Mouse (Mus musculus) liver, embryonic 14.5 days (tissue): ENCODE data around the gene Dcaf5. TPM values are rescaled to one million over a fixed set of nuclear protein-coding genes. Genes with fewer than 3 reads are reported as not detected.

ENCODE experiments used
- ATAC-seq: fragments of 200-750 bp; cut with Nextera tagmentation; 2 replicates; pipeline ENCODE4 v1.8.0; 2017; ENCODE audit warnings: moderate number of reproducible peaks, mild to moderate bottlenecking, moderate library complexity; ENCODE audit not compliant: insufficient read depth
- DNase-seq, 3 experiments: peaks; one replicate each; pipeline ENCODE4 v3.0.0-alpha.2; 2012 to 2013; ENCODE audit warnings: low read depth in 3 of 3, low spot score in 3 of 3
- H3K27ac ChIP-seq: fragments of 300-500 bp; sonication (generic); 2 replicates; pipeline ENCODE4 v1.5.1; 2014; ENCODE audit warnings: moderate library complexity, mild to moderate bottlenecking, control low read depth, inconsistent platforms
- H3K27me3 ChIP-seq: fragments of 300-500 bp; sonication (generic); 2 replicates; pipeline ENCODE4 v1.6.1; 2014; ENCODE audit warnings: mild to moderate bottlenecking, low read length, moderate library complexity; ENCODE audit not compliant: control insufficient read depth, insufficient read depth
- H3K36me3 ChIP-seq: fragments of 300-500 bp; sonication (generic); replicated peaks from 2 replicates; pipeline ENCODE4 v1.6.1; 2014; ENCODE audit warnings: low read depth; ENCODE audit not compliant: control insufficient read depth, insufficient read depth
- H3K4me1 ChIP-seq, 2 experiments: fragments of 200-500 bp in 1 of 2; fragments of 300-500 bp in 1 of 2; sonication (generic) in 1 of 2; replicated peaks; 2 replicates each; pipeline ENCODE4 v1.6.1; 2012 to 2014; ENCODE audit warnings: antibody characterized with exemption in 1 of 2, inconsistent platforms in 1 of 2, low read length in 1 of 2; ENCODE audit not compliant: control insufficient read depth in 2 of 2, insufficient read depth in 2 of 2
- H3K4me2 ChIP-seq: fragments of 300-500 bp; sonication (generic); 2 replicates; pipeline ENCODE4 v1.6.1; 2014; ENCODE audit warnings: low read depth, mild to moderate bottlenecking, control low read depth, moderate library complexity
- H3K4me3 ChIP-seq, 2 experiments: fragments of 200-500 bp in 1 of 2; fragments of 300-500 bp in 1 of 2; sonication (generic) in 1 of 2; 2 replicates each; pipeline ENCODE4 v1.5.1; 2012 to 2014; ENCODE audit warnings: low read depth in 2 of 2, low read length in 2 of 2, mild to moderate bottlenecking in 2 of 2, control low read depth in 1 of 2, inconsistent platforms in 1 of 2, moderate library complexity in 1 of 2; ENCODE audit not compliant: insufficient read depth in 1 of 2
- H3K9ac ChIP-seq: fragments of 300-500 bp; sonication (generic); replicated peaks from 2 replicates; pipeline ENCODE4 v1.6.1; 2014; ENCODE audit warnings: mild to moderate bottlenecking, control low read depth, moderate library complexity
- H3K9me3 ChIP-seq: fragments of 300-500 bp; sonication (generic); 2 replicates; pipeline ENCODE4 v1.6.1; 2016; ENCODE audit warnings: low read length, mixed read lengths; ENCODE audit not compliant: control insufficient read depth
- CTCF ChIP-seq: IDR thresholded peaks from 2 replicates; pipeline ENCODE4 v1.5.1; 2016; ENCODE audit warnings: antibody characterized with exemption, low read depth, control low read depth
- EP300 ChIP-seq: IDR thresholded peaks from 2 replicates; pipeline ENCODE4 v1.6.1; 2016; ENCODE audit warnings: antibody characterized with exemption, low read depth
- WGBS: fragments of 180-500 bp; shearing (Covaris S2); extraction: QIAGEN DNeasy Blood & Tissue Kit; methylation state at CpG from one replicate; pipeline ENCODE4 v1.1.7; 2014; ENCODE audit not compliant: insufficient replicate concordance; 5-methylcytosine and 5-hydroxymethylcytosine counted together
- polyA plus RNA-seq, 2 experiments: library from polyadenylated mRNA; depleted of rRNA in 1 of 2; stranded (reverse) in 1 of 2; unstranded in 1 of 2; fragments of >200 nt; fragmentation: Nextera tagmentation in 1 of 2; extraction: Ambion mirVana in 1 of 2; gene quantifications; 2 replicates each; pipeline versions ENCODE4 v1.2.1 to v1.2.3; 2012 to 2014

Dcaf5 gene
- polyA plus RNA-seq, 2 experiments = 1.6 to 4.0 TPM

GRCm38 (mm10) chr12:80395270-80395669 lies 41.1 kb downstream of the Dcaf5 start:
- Histone ChIP-seq H3K4me2 (no peak overlapping the region), H3K4me1 (no peaks in the 10 kb centered on the region), H3K27me3 (no peaks in the 10 kb centered on the region), H3K9me3 (no peaks in the 10 kb centered on the region), H3K36me3 (peaks cover 8% of the 10 kb centered on the region), H3K27ac (no peak overlapping the region), H3K4me3 (no peak overlapping the region), H3K9ac (no peak overlapping the region)
- WGBS = 76% methylated on average over 4 of the region's 4 CpGs
- ATAC-seq (no peak), DNase-seq (no peak)
- TF ChIP-seq CTCF (no peak), EP300 (no peak)

- no peaks in the 10 kb centered on the region for H3K9me3 ChIP-seq
- no peaks in the 10 kb centered on the region for H3K27me3 ChIP-seq
- H3K27ac ChIP-seq = no peak overlapping the region
- 79% methylated on average over 2 of the region's 2 CpGs for WGBS
- H3K4me3 ChIP-seq = no peak overlapping the region
- H3K36me3 ChIP-seq = peaks cover 8% of the 10 kb centered on the region
- TF ChIP-seq CTCF (no peak), EP300 (no peak)
- H3K4me2 ChIP-seq = no peak overlapping the region
- ATAC-seq (no peak), DNase-seq (no peak)
- H3K9ac ChIP-seq = no peak overlapping the region
- no peaks in the 10 kb centered on the region for H3K4me1 ChIP-seq
Measured at GRCm38 (mm10) chr12:80394045-80394444, 42.4 kb downstream of the Dcaf5 start.

GRCm38 (mm10) chr12:80389448-80389847 lies 47.0 kb downstream of the Dcaf5 start:
- H3K9me3 ChIP-seq = no peaks in the 10 kb centered on the region
- H3K4me2 ChIP-seq = no peak overlapping the region
- WGBS = 60% methylated on average over 3 of the region's 3 CpGs
- no peak for ATAC-seq
- no peak overlapping the region for H3K9ac ChIP-seq
- H3K36me3 ChIP-seq = no peaks in the 10 kb centered on the region; the same call in 1 of the 2 replicates
- no peaks in the 10 kb centered on the region for H3K27me3 ChIP-seq
- no peak for DNase-seq
- no peak overlapping the region for H3K27ac ChIP-seq
- TF ChIP-seq EP300 (no peak), CTCF (peak; percentile 31; the same call in 1 of the 2 replicates)
- H3K4me1 ChIP-seq = no peaks in the 10 kb centered on the region
- H3K4me3 ChIP-seq = no peak overlapping the region

GRCm38 (mm10) chr12:80387326-80387725 lies 49.1 kb downstream of the Dcaf5 start:
- Histone ChIP-seq H3K27me3 (no peaks in the 10 kb centered on the region), H3K4me3 (no peak overlapping the region), H3K9me3 (no peaks in the 10 kb centered on the region), H3K27ac (no peak overlapping the region), H3K36me3 (no peaks in the 10 kb centered on the region; the same call in 1 of the 2 replicates), H3K4me1 (no peaks in the 10 kb centered on the region), H3K4me2 (no peak overlapping the region), H3K9ac (no peak overlapping the region)
- DNase-seq (no peak), ATAC-seq (no peak)
- 82% methylated on average over 5 of the region's 5 CpGs for WGBS
- TF ChIP-seq CTCF (no peak), EP300 (no peak)

GRCm38 (mm10) chr12:80385361-80385760 lies 51.0 kb downstream of the Dcaf5 start:
- H3K4me3 ChIP-seq = no peak overlapping the region
- H3K4me1 ChIP-seq = no peaks in the 10 kb centered on the region
- no peak overlapping the region for H3K27ac ChIP-seq
- no peaks in the 10 kb centered on the region for H3K27me3 ChIP-seq
- no peak overlapping the region for H3K9ac ChIP-seq
- no peak for TF ChIP-seq CTCF
- TF ChIP-seq EP300 = no peak
- ATAC-seq (no peak), DNase-seq (no peak)
- H3K36me3 ChIP-seq = no peaks in the 10 kb centered on the region; the same call in 1 of the 2 replicates
- 19% methylated on average over 1 of the region's 1 CpGs for WGBS
- no peaks in the 10 kb centered on the region for H3K9me3 ChIP-seq
- H3K4me2 ChIP-seq = no peak overlapping the region
